ENCODE assay signal across 29 mouse cellular contexts in genomic region chr5:139592850-139593249, GRCm38 (mm10). TPM values are rescaled to one million over a fixed set of nuclear protein-coding genes. Genes with fewer than 3 reads are reported as not detected.
DNase-seq lines count a peak whose midpoint lies in the region; ATAC-seq lines count a peak whose summit lies in the region.
"Had no signal": no experiment of that assay in that cellular context is flagged by ENCODE, and none has a peak within 500 bp of the region (broad histone marks: within the 10 kb centered on the region; RNA-seq: fewer than 3 reads in every experiment).

No protein-coding gene starts in this region.

- H3K27me3 ChIP-seq in forebrain, embryonic 12.5 days = peaks cover 67% of the 10 kb centered on the region
- peaks cover 91% of the 10 kb centered on the region for H3K27me3 ChIP-seq in forebrain, embryonic 10.5 days (ENCODE audit: poor library complexity, severe bottlenecking)
- peaks cover 18% of the 10 kb centered on the region for H3K27me3 ChIP-seq in kidney, embryonic 14.5 days (ENCODE audit: control insufficient read depth, insufficient read depth, low read length)
- H3K27me3 ChIP-seq in midbrain, embryonic 12.5 days = peaks cover 48% of the 10 kb centered on the region
- H3K27me3 ChIP-seq in midbrain, embryonic 11.5 days (ENCODE audit: control insufficient read depth, insufficient read depth, low read length) = no peaks in the 10 kb centered on the region
- H3K27me3 ChIP-seq: Patski had no signal

- no peak for DNase-seq in forebrain, embryonic 10.5 days (ENCODE audit: extremely low spot score, low spot score)
- DNase-seq in kidney, postnatal 25 days = no peak
- no peak for DNase-seq in midbrain, embryonic 11.5 days (ENCODE audit: low spot score, missing footprints)
- DNase-seq: adrenal gland, postnatal 10 days; adrenal gland, postnatal 36 days; B cell, adult 2 months; cerebellum, adult 2 months; cerebellum, adult 9-11 months; cerebellum, postnatal 36 days; embryo, embryonic 11 days; forebrain, postnatal 0 days; gastrocnemius, adult 2 months; gastrocnemius, postnatal 14 days; heart, adult 11 months had no signal

- H3K9ac ChIP-seq in forebrain, embryonic 12.5 days = no peak overlapping the region
- no peak overlapping the region for H3K9ac ChIP-seq in kidney, embryonic 14.5 days (ENCODE audit: low read depth, low read length)
- no peak overlapping the region for H3K9ac ChIP-seq in midbrain, embryonic 12.5 days (replicated peaks)
- no peak overlapping the region for H3K9ac ChIP-seq in midbrain, embryonic 11.5 days (ENCODE audit: low read length)
- H3K9ac ChIP-seq: embryonic facial prominence, embryonic 13.5 days; forebrain, postnatal 0 days; hindbrain, embryonic 13.5 days had no signal

- H3K27ac ChIP-seq in forebrain, embryonic 12.5 days = 0 out of 2 replicates have a peak overlapping the region, but pooled peaks have one; percentile 36
- H3K27ac ChIP-seq in forebrain, embryonic 10.5 days = no peak overlapping the region
- peak overlapping the region; percentile 32; the same call in 1 of the 2 replicates for H3K27ac ChIP-seq in kidney, embryonic 14.5 days (ENCODE audit: low read depth, low read length)
- H3K27ac ChIP-seq in midbrain, embryonic 12.5 days (replicated peaks) = 0 out of 2 replicates have a peak overlapping the region, but pooled peaks have one; percentile 35
- no peak overlapping the region for H3K27ac ChIP-seq in midbrain, embryonic 11.5 days (ENCODE audit: low read depth, low read length)
- H3K27ac ChIP-seq: embryonic facial prominence, embryonic 10.5 days; embryonic facial prominence, embryonic 13.5 days; gastrocnemius, adult 2 months; hindbrain, embryonic 13.5 days; hindbrain, postnatal 0 days had no signal

- whole genome bisulfite sequencing in forebrain, embryonic 12.5 days = 91% methylated on average over 3 of the region's 3 CpGs
- WGBS in forebrain, embryonic 10.5 days = 74% methylated on average over 3 of the region's 3 CpGs
- WGBS in kidney, embryonic 14.5 days = 56% methylated on average over 3 of the region's 3 CpGs
- WGBS in midbrain, embryonic 12.5 days = 68% methylated on average over 3 of the region's 3 CpGs
- WGBS in midbrain, embryonic 11.5 days = 59% methylated on average over 3 of the region's 3 CpGs

- H3K4me3 ChIP-seq in forebrain, embryonic 12.5 days (replicated peaks) = no peak overlapping the region
- H3K4me3 ChIP-seq in forebrain, embryonic 10.5 days = no peak overlapping the region
- H3K4me3 ChIP-seq in kidney, embryonic 14.5 days (ENCODE audit: low read length) = no peak overlapping the region
- H3K4me3 ChIP-seq in midbrain, embryonic 12.5 days = no peak overlapping the region
- H3K4me3 ChIP-seq in midbrain, embryonic 11.5 days (ENCODE audit: low read depth, low read length) = no peak overlapping the region
- H3K4me3 ChIP-seq: embryonic facial prominence, embryonic 10.5 days; embryonic facial prominence, embryonic 13.5 days; erythroblast, embryonic 14.5 days; gastrocnemius, adult 2 months; hindbrain, embryonic 13.5 days had no signal

- no peaks in the 10 kb centered on the region for H3K36me3 ChIP-seq in forebrain, embryonic 12.5 days (replicated peaks)
- H3K36me3 ChIP-seq in forebrain, embryonic 10.5 days (replicated peaks) = no peaks in the 10 kb centered on the region
- H3K36me3 ChIP-seq in kidney, embryonic 14.5 days (ENCODE audit: control insufficient read depth, insufficient read depth, low read length) = no peaks in the 10 kb centered on the region
- no peaks in the 10 kb centered on the region for H3K36me3 ChIP-seq in midbrain, embryonic 12.5 days
- no peaks in the 10 kb centered on the region for H3K36me3 ChIP-seq in midbrain, embryonic 11.5 days (ENCODE audit: control insufficient read depth, insufficient read depth, low read length)
- H3K36me3 ChIP-seq: embryonic facial prominence, embryonic 10.5 days; embryonic facial prominence, embryonic 13.5 days; G1E; hindbrain, embryonic 13.5 days had no signal

- H3K4me1 ChIP-seq in forebrain, embryonic 12.5 days = peaks cover 20% of the 10 kb centered on the region
- peaks cover 20% of the 10 kb centered on the region for H3K4me1 ChIP-seq in forebrain, embryonic 10.5 days
- H3K4me1 ChIP-seq in kidney, embryonic 14.5 days (ENCODE audit: control insufficient read depth, insufficient read depth, low read length) = peaks cover 13% of the 10 kb centered on the region; the same call in 1 of the 2 replicates
- H3K4me1 ChIP-seq in midbrain, embryonic 12.5 days = peaks cover 12% of the 10 kb centered on the region; the same call in 1 of the 2 replicates
- H3K4me1 ChIP-seq in midbrain, embryonic 11.5 days (ENCODE audit: control insufficient read depth, insufficient read depth, low read length) = peaks cover 5% of the 10 kb centered on the region

- H3K4me2 ChIP-seq in forebrain, embryonic 12.5 days = no peak overlapping the region
- no peak overlapping the region for H3K4me2 ChIP-seq in kidney, embryonic 14.5 days (replicated peaks; ENCODE audit: low read depth, low read length)
- no peak overlapping the region for H3K4me2 ChIP-seq in midbrain, embryonic 12.5 days (replicated peaks)
- no peak overlapping the region for H3K4me2 ChIP-seq in midbrain, embryonic 11.5 days
- H3K4me2 ChIP-seq: embryonic facial prominence, embryonic 13.5 days; heart, embryonic 11.5 days had no signal

- ATAC-seq in forebrain, embryonic 12.5 days (ENCODE audit: low FRiP score) = no peak
- no peak for ATAC-seq in kidney, embryonic 14.5 days (ENCODE audit: low FRiP score, low TSS enrichment)
- no peak for ATAC-seq in midbrain, embryonic 12.5 days (ENCODE audit: low FRiP score, low read depth)
- ATAC-seq in midbrain, embryonic 11.5 days (ENCODE audit: low FRiP score) = no peak
- ATAC-seq: forebrain, embryonic 14.5 days; hindbrain, postnatal 0 days; Patski had no signal

- H3K9me3 ChIP-seq in forebrain, embryonic 12.5 days = peaks cover 4% of the 10 kb centered on the region; the same call in 1 of the 2 replicates
- peaks cover 7% of the 10 kb centered on the region; the same call in 1 of the 2 replicates for H3K9me3 ChIP-seq in forebrain, embryonic 10.5 days
- H3K9me3 ChIP-seq in kidney, embryonic 14.5 days (ENCODE audit: control insufficient read depth, low read length) = no peaks in the 10 kb centered on the region
- H3K9me3 ChIP-seq in midbrain, embryonic 12.5 days = 0 out of 2 replicates have a peak, but pooled peaks cover 2% of the 10 kb centered on the region
- H3K9me3 ChIP-seq in midbrain, embryonic 11.5 days (ENCODE audit: control insufficient read depth, low read length) = no peaks in the 10 kb centered on the region; the same call in 1 of the 2 replicates
- H3K9me3 ChIP-seq: embryonic facial prominence, embryonic 13.5 days; hindbrain, embryonic 13.5 days had no signal

RNA-seq across cellular contexts. Expression of gene Uncx, which starts 49.6 kb away (rescaled TPM):
- 32.5 and 37.0 TPM in 2 replicates for polyA plus RNA-seq in forebrain, embryonic 12.5 days (2016; fragmentation: Nextera tagmentation; extraction: Ambion mirVana)
- polyA plus RNA-seq in forebrain, embryonic 10.5 days (2016; fragmentation: Nextera tagmentation; extraction: Ambion mirVana) = 7.7 and 9.4 TPM in 2 replicates
- 130 and 131 TPM in 2 replicates for polyA plus RNA-seq in kidney, embryonic 14.5 days (2014; fragmentation: Nextera tagmentation; extraction: Ambion mirVana)
- polyA plus RNA-seq in midbrain, embryonic 12.5 days (2016; fragmentation: Nextera tagmentation; extraction: Ambion mirVana) = 84.9 and 90.8 TPM in 2 replicates
- polyA plus RNA-seq in midbrain, embryonic 11.5 days (2014; fragmentation: Nextera tagmentation; extraction: Ambion mirVana) = 41.8 and 46.4 TPM in 2 replicates
- polyA plus RNA-seq: cortical plate, adult 2 months; erythroblast, embryonic 14.5 days; G1E; heart, embryonic 14.5 days; heart, postnatal 0 days; Patski had no signal

Comparison
In these comparisons a context has a peak if more than half of its experiments do, and no peak if none do; other contexts are left out.
1. H3K27ac ChIP-seq: peak in forebrain, embryonic 12.5 days (single experiment), kidney, embryonic 14.5 days (single experiment) and midbrain, embryonic 12.5 days (single experiment); none in forebrain, embryonic 10.5 days (single experiment) and midbrain, embryonic 11.5 days (single experiment).